Mouse (Mus musculus): Measurements from ENCODE around the gene Adamts13.

Gene Adamts13

GRCm38 (mm10) chr2:26967262-26967661 is 6.0 kb upstream of the Adamts13 start:
- no peak for DNase-seq (ENCODE audit: low read depth, low spot score)

- DNase-seq (ENCODE audit: low read depth, low spot score), result no peak
Measured at GRCm38 (mm10) chr2:26973960-26974359, 744 bp downstream of the Adamts13 start.

- no peak for DNase-seq (ENCODE audit: low read depth, low spot score)
Measured at GRCm38 (mm10) chr2:26980361-26980760, 7.1 kb downstream of the Adamts13 start.

- no peak for DNase-seq (ENCODE audit: low read depth, low spot score)
Measured at GRCm38 (mm10) chr2:26984179-26984578, 11.0 kb downstream of the Adamts13 start.

GRCm38 (mm10) chr2:26984640-26985039 is 11.4 kb downstream of the Adamts13 start:
- no peak for DNase-seq (ENCODE audit: low read depth, low spot score)

GRCm38 (mm10) chr2:26993936-26994335 is 20.7 kb downstream of the Adamts13 start:
- DNase-seq (ENCODE audit: low read depth, low spot score), result no peak

GRCm38 (mm10) chr2:26997498-26997897 is 24.3 kb downstream of the Adamts13 start:
- DNase-seq (ENCODE audit: low read depth, low spot score), result no peak

- DNase-seq (ENCODE audit: low read depth, low spot score), result no peak
Measured at GRCm38 (mm10) chr2:26997993-26998392, 24.8 kb downstream of the Adamts13 start.

GRCm38 (mm10) chr2:27006255-27006654 is 33.0 kb downstream of the Adamts13 start:
- DNase-seq (ENCODE audit: low read depth, low spot score), result no peak

- no peak for DNase-seq (ENCODE audit: low read depth, low spot score)
Measured at GRCm38 (mm10) chr2:27007701-27008100, 34.5 kb downstream of the Adamts13 start.

GRCm38 (mm10) chr2:27009714-27010244 is 36.6 kb downstream of the Adamts13 start, which contains the start of gene Cacfd1:
Cacfd1 (plus strand) TSS chr2:27009926.
- DNase-seq (ENCODE audit: low read depth, low spot score), result peak; percentile 79

- peak; percentile 61 for DNase-seq (ENCODE audit: low read depth, low spot score)
Measured at GRCm38 (mm10) chr2:27017802-27018201, 44.6 kb downstream of the Adamts13 start.

- DNase-seq (ENCODE audit: low read depth, low spot score), result no peak
Measured at GRCm38 (mm10) chr2:27019530-27019929, 46.3 kb downstream of the Adamts13 start.

- no peak for DNase-seq (ENCODE audit: low read depth, low spot score)
Measured at GRCm38 (mm10) chr2:27021103-27021502, 47.9 kb downstream of the Adamts13 start.

GRCm38 (mm10) chr2:27022612-27023011 is 49.4 kb downstream of the Adamts13 start:
- DNase-seq (ENCODE audit: low read depth, low spot score), result no peak

GRCm38 (mm10) chr2:27024136-27024535 is 50.9 kb downstream of the Adamts13 start:
- DNase-seq (ENCODE audit: low read depth, low spot score), result no peak

- no peak for DNase-seq (ENCODE audit: low read depth, low spot score)
Measured at GRCm38 (mm10) chr2:27025545-27025944, 52.3 kb downstream of the Adamts13 start.

- DNase-seq (ENCODE audit: low read depth, low spot score), result no peak
Measured at GRCm38 (mm10) chr2:27026332-27026731, 53.1 kb downstream of the Adamts13 start.

- no peak for DNase-seq (ENCODE audit: low read depth, low spot score)
Measured at GRCm38 (mm10) chr2:27026857-27027617, 53.8 kb downstream of the Adamts13 start.

GRCm38 (mm10) chr2:27027618-27028436 is 54.6 kb downstream of the Adamts13 start, which contains the start of gene Slc2a6:
Slc2a6 (minus strand) TSS chr2:27027998.
- peak; percentile 81 for DNase-seq (ENCODE audit: low read depth, low spot score)

GRCm38 (mm10) chr2:27028437-27029015 is 55.3 kb downstream of the Adamts13 start:
- no peak for DNase-seq (ENCODE audit: low read depth, low spot score)

GRCm38 (mm10) chr2:27032361-27032760 is 59.1 kb downstream of the Adamts13 start:
- no peak for DNase-seq (ENCODE audit: low read depth, low spot score)

Data from skeletal muscle tissue, adult 2 months (tissue).